Mouse (Mus musculus) hindbrain, embryonic 12.5 days (tissue): ENCODE results near the gene Jmjd1c. TPM values are rescaled to one million over a fixed set of nuclear protein-coding genes. Genes with fewer than 3 reads are reported as not detected.
A peak's percentile ranks its signal among the peaks of the same experiment; 100 is the strongest.
"Not testable (repeated sequence)": the region's sequence is repeated elsewhere in the genome, so short reads cannot be mapped to it uniquely, and the experiment has no call there.

Source experiments
- ATAC-seq: fragments of 200-750 bp; cut with Nextera tagmentation; 2 replicates; pipeline ENCODE4 v1.8.0; 2017; ENCODE audit warnings: moderate TSS enrichment; ENCODE audit not compliant: low FRiP score
- H3K27ac ChIP-seq: fragments of 300-500 bp; sonication (generic); 2 replicates; pipeline ENCODE4 v1.5.1; 2016; ENCODE audit warnings: mild to moderate bottlenecking
- H3K27me3 ChIP-seq: fragments of 300-500 bp; sonication (generic); 2 replicates; pipeline ENCODE4 v1.6.1; 2016; ENCODE audit warnings: mild to moderate bottlenecking
- H3K36me3 ChIP-seq: fragments of 300-500 bp; sonication (generic); 2 replicates; pipeline ENCODE4 v1.6.1; 2016; ENCODE audit warnings: mild to moderate bottlenecking
- H3K4me1 ChIP-seq: fragments of 300-500 bp; sonication (generic); 2 replicates; pipeline ENCODE4 v1.6.1; 2016
- H3K4me2 ChIP-seq: fragments of 300-500 bp; sonication (generic); replicated peaks from 2 replicates; pipeline ENCODE4 v1.6.1; 2016; ENCODE audit warnings: mild to moderate bottlenecking
- H3K4me3 ChIP-seq: fragments of 300-500 bp; sonication (generic); 2 replicates; pipeline ENCODE4 v1.5.1; 2016; ENCODE audit warnings: mild to moderate bottlenecking
- H3K9ac ChIP-seq: fragments of 300-500 bp; sonication (generic); 2 replicates; pipeline ENCODE4 v1.6.1; 2016; ENCODE audit warnings: mild to moderate bottlenecking, moderate library complexity
- H3K9me3 ChIP-seq: fragments of 300-500 bp; sonication (generic); replicated peaks from 2 replicates; pipeline ENCODE4 v1.6.1; 2016; ENCODE audit warnings: mild to moderate bottlenecking
- WGBS: fragments of 180-500 bp; shearing (Covaris S2); methylation state at CpG from one replicate; pipeline ENCODE4 v1.1.7; 2016; 5-methylcytosine and 5-hydroxymethylcytosine counted together
- polyA plus RNA-seq: library from polyadenylated mRNA; unstranded; fragments of >200 nt; fragmentation: Nextera tagmentation; extraction: Ambion mirVana; gene quantifications from 2 replicates; pipeline ENCODE4 v1.2.1, GENCODE M21; 2016

Jmjd1c gene
- polyA plus RNA-seq, 1 experiment from 2014 or later: 60.1 TPM

DNA sequence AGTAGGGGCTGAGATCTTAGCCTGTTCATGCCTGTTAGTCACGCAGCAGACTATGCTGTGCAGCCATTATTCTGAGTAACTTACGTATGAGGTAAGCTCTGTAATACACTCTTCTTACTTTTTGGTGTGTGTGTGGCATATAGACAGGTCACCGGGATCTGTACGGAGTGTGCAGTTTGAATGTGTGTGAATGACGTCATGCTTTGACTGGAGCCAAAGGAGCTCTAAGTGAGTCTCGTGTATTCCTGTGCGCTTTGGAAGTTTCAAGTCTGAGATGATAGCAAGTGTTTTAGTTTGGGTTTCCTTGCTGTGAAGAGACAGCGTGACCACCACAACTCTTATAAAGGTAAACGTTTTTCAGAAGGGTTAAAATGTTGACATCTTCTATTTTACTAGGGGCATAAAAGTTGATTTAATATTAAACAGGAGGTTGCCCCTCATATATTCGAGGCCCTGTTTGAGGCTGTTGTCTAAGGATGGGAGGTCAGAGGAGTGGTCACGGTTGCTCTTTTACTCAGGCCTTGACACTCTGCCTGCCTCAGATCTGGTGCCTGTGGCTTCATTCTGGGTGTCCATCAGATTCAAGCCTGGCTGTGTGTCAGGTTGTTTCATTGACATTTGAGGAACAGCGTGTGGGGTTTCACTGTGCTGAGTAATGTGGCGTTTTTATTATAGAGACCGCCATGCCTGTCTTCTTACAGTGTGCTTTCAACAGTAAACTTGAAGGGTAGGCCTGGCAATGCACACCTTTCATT, 15.3 kb downstream of the Jmjd1c start:
- Histone ChIP-seq H3K4me2 (no peak overlapping the region), H3K27ac (no peak overlapping the region), H3K27me3 (no peaks in the 10 kb centered on the region), H3K9me3 (no peaks in the 10 kb centered on the region), H3K4me1 (peaks cover 56% of the 10 kb centered on the region), H3K36me3 (no peaks in the 10 kb centered on the region), H3K4me3 (no peak overlapping the region), H3K9ac (no peak overlapping the region)
- no peak for ATAC-seq
- 68% methylated on average over 14 of the region's 14 CpGs for WGBS

- Histone ChIP-seq H3K4me3 (no peak overlapping the region), H3K4me1 (peaks cover 54% of the 10 kb centered on the region), H3K4me2 (no peak overlapping the region), H3K27me3 (no peaks in the 10 kb centered on the region), H3K9ac (no peak overlapping the region), H3K27ac (no peak overlapping the region), H3K9me3 (no peaks in the 10 kb centered on the region), H3K36me3 (no peaks in the 10 kb centered on the region)
- ATAC-seq: no peak
- 85% methylated on average over 5 of the region's 5 CpGs for WGBS
These were observed 15.9 kb downstream of the Jmjd1c start for GRCm38 (mm10) chr10:67111799-67112177.

DNA sequence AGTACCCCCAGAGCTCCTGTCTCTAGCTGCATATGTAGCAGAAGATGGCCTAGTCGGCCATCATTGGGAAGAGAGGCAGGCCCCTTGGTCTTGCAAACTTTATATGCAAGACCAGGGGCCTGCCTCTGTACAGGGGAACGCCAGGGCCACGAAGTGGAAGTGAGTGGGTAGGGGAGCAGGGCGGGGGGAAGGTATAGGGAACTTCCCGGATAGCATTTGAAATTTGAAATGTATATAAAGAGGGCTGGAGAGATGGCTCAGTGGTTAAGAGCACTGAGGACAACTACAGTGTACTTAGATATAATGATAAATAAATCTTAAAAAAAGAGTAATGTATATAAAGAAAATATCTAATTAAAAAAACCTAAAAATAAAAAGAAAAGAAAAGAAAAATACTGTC, 17.0 kb downstream of the Jmjd1c start:
- H3K36me3 ChIP-seq, ATAC-seq, H3K9me3 ChIP-seq, H3K27me3 ChIP-seq, H3K4me3 ChIP-seq, H3K4me2 ChIP-seq, H3K9ac ChIP-seq, H3K27ac ChIP-seq: not testable (repeated sequence)
- peaks cover 42% of the 10 kb centered on the region for H3K4me1 ChIP-seq
- 87% methylated on average over 5 of the region's 5 CpGs for WGBS

- Histone ChIP-seq H3K4me2 (no peak overlapping the region), H3K9ac (no peak overlapping the region), H3K27me3 (no peaks in the 10 kb centered on the region), H3K27ac (no peak overlapping the region), H3K9me3 (no peaks in the 10 kb centered on the region), H3K36me3 (no peaks in the 10 kb centered on the region), H3K4me1 (peaks cover 37% of the 10 kb centered on the region), H3K4me3 (no peak overlapping the region)
- ATAC-seq: no peak
- WGBS: 91% methylated on average over 11 of the region's 11 CpGs
These were observed 17.9 kb downstream of the Jmjd1c start for GRCm38 (mm10) chr10:67113833-67114232.

GRCm38 (mm10) chr10:67115115-67115514, 19.2 kb downstream of the Jmjd1c start:
- Histone ChIP-seq H3K4me1 (peaks cover 34% of the 10 kb centered on the region), H3K36me3 (no peaks in the 10 kb centered on the region), H3K9me3 (no peaks in the 10 kb centered on the region), H3K27ac (peak overlapping the region; percentile 52; the same call in 1 of the 2 replicates), H3K9ac (no peak overlapping the region), H3K27me3 (no peaks in the 10 kb centered on the region), H3K4me2 (no peak overlapping the region), H3K4me3 (no peak overlapping the region)
- no peak for ATAC-seq
- WGBS: 27% methylated on average over 6 of the region's 6 CpGs

DNA sequence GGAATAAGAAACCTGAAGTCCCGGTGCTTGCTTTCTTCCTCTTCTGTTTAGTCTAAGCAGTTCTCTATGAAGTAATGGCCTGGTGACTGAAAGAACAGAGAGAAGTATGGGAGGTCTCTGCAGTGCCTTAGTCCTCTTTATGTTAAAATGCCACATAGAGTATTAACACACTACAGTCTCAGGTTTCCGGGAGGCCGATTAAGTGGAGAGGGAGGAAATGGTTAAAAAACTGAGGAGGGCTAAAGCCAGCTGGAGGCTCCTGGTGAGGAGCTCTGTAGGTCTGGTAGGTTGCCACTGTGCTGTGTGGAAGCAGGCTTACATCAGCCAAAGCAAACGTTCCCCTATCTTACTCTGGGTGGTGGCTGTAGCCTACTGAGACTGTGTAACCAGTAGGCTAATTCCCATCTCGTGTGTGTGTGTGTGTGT, 19.8 kb downstream of the Jmjd1c start:
- H3K4me3 ChIP-seq: no peak overlapping the region
- H3K27ac ChIP-seq: peak overlapping the region; percentile 52; the same call in 1 of the 2 replicates
- no peaks in the 10 kb centered on the region for H3K27me3 ChIP-seq
- H3K4me1 ChIP-seq: peaks cover 33% of the 10 kb centered on the region
- H3K36me3 ChIP-seq: no peaks in the 10 kb centered on the region
- ATAC-seq: peak; percentile 42; the same call in 1 of the 2 replicates
- H3K9me3 ChIP-seq: no peaks in the 10 kb centered on the region
- 36% methylated on average over 5 of the region's 5 CpGs for WGBS
- no peak overlapping the region for H3K4me2 ChIP-seq
- H3K9ac ChIP-seq: no peak overlapping the region

DNA sequence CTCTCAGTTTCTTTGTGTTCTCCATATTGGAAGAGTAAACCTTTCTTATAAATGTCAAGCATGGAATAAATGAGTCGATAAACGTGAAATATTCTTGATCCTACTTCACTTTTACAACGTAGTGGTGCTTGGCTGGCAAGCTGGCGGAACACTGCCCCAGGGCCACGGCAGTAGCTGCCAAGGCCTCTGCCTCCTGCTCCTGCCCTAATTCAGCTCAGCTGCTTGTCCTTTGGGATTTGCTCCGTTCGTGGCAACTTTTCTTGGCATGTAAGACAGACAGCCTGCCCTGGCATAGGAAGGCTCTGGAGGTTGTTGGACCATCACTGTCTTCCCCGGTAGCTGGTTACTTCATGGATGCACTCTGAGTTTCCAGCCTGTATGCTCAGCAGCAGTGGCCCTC, 20.3 kb downstream of the Jmjd1c start:
- peaks cover 29% of the 10 kb centered on the region for H3K4me1 ChIP-seq
- ATAC-seq: no peak

GRCm38 (mm10) chr10:67119291-67119690, 23.4 kb downstream of the Jmjd1c start:
- Histone ChIP-seq H3K36me3 (no peaks in the 10 kb centered on the region), H3K9me3 (no peaks in the 10 kb centered on the region), H3K27ac (no peak overlapping the region), H3K4me3 (no peak overlapping the region), H3K9ac (no peak overlapping the region), H3K4me2 (no peak overlapping the region), H3K27me3 (no peaks in the 10 kb centered on the region), H3K4me1 (peaks cover 30% of the 10 kb centered on the region)
- ATAC-seq: no peak
- 69% methylated on average over 7 of the region's 7 CpGs for whole genome bisulfite sequencing

More for the DNA sequence above, 20.3 kb downstream of the Jmjd1c start:
- H3K27ac ChIP-seq: 0 out of 2 replicates have a peak overlapping the region, but pooled peaks have one; percentile 12
- WGBS: 62% methylated on average over 8 of the region's 8 CpGs
- H3K4me2 ChIP-seq: no peak overlapping the region
- no peak overlapping the region for H3K4me3 ChIP-seq
- H3K27me3 ChIP-seq: no peaks in the 10 kb centered on the region
- H3K9me3 ChIP-seq: no peaks in the 10 kb centered on the region
- no peaks in the 10 kb centered on the region for H3K36me3 ChIP-seq
- H3K9ac ChIP-seq: no peak overlapping the region

DNA sequence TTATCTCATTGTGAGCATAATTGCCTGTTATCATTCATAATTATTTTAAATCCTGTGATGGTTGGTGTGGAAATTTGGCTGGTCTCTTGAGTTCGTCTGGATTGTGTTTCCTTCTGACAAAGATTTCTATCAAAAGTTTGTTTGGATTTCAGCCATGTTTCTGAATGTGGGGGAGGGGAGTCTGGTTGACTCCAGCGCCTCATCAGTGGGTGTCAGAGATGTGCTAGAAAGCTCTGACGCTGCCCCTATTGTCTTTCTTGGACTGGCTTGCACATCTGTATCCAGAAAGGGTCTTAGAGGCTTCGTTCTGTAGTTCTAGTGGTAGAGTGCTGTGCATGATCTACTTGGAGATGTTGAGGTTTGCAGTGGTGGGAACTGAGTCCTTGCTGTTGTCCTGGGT, 24.3 kb downstream of the Jmjd1c start:
- 66% methylated on average over 4 of the region's 4 CpGs for WGBS
- no peak for ATAC-seq
- no peaks in the 10 kb centered on the region for H3K36me3 ChIP-seq
- no peaks in the 10 kb centered on the region for H3K9me3 ChIP-seq
- no peak overlapping the region for H3K4me2 ChIP-seq
- no peak overlapping the region for H3K9ac ChIP-seq
- H3K27ac ChIP-seq: no peak overlapping the region
- H3K4me1 ChIP-seq: peaks cover 25% of the 10 kb centered on the region
- H3K27me3 ChIP-seq: no peaks in the 10 kb centered on the region
- no peak overlapping the region for H3K4me3 ChIP-seq

DNA sequence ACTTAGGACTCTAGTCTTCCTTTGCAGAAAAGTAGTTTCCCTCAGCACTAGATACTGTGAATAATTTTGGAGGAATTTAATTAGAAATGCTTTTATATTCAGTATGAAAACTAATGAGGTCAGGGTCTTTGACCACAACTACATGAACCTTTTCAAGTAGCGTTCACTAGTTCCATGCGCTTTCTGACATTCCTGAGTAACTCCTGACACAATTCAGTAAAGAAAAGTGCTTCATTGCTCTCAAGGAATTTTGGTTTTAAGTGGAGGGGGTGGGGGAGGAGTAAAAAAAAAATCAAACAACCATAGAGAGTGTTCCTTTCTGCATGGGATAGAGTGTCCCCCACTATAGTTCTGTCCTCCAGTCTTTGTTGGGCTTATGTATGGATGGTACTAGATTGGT, 24.7 kb downstream of the Jmjd1c start:
- Histone ChIP-seq H3K4me1 (peaks cover 20% of the 10 kb centered on the region), H3K27ac (no peak overlapping the region), H3K36me3 (no peaks in the 10 kb centered on the region), H3K4me2 (no peak overlapping the region), H3K9ac (no peak overlapping the region), H3K27me3 (no peaks in the 10 kb centered on the region), H3K9me3 (no peaks in the 10 kb centered on the region), H3K4me3 (no peak overlapping the region)
- ATAC-seq: no peak
- 48% methylated on average over 2 of the region's 2 CpGs for WGBS

GRCm38 (mm10) chr10:67123756-67124155, 27.8 kb downstream of the Jmjd1c start:
- H3K27ac ChIP-seq: no peak overlapping the region
- no peak overlapping the region for H3K9ac ChIP-seq
- peaks cover 23% of the 10 kb centered on the region for H3K4me1 ChIP-seq
- no peak overlapping the region for H3K4me2 ChIP-seq
- no peaks in the 10 kb centered on the region for H3K9me3 ChIP-seq
- H3K27me3 ChIP-seq: no peaks in the 10 kb centered on the region
- 54% methylated on average over 2 of the region's 2 CpGs for WGBS
- no peak overlapping the region for H3K4me3 ChIP-seq
- H3K36me3 ChIP-seq: no peaks in the 10 kb centered on the region
- no peak for ATAC-seq

DNA sequence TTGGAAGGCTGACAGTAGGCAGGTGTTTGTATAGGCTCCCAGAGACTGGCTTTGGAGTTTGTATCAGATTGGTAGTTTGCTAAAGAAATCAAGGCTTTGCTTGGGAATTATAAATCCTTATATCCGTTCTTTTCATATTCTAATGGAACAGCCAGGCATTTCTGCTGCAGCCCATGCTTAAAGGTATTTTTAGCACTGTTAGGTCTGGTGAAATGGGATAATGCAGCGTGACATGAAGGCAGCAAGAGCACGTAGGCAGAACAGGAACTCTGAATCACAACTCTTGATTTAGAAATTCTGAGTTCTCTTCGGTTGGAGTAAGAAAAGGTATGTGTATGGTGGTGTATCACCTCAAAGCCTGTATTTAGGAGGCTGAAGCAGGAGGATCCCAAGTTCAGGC, 28.2 kb downstream of the Jmjd1c start:
- peaks cover 23% of the 10 kb centered on the region for H3K4me1 ChIP-seq
- H3K4me3 ChIP-seq: no peak overlapping the region
- no peaks in the 10 kb centered on the region for H3K9me3 ChIP-seq
- no peak overlapping the region for H3K4me2 ChIP-seq
- no peak overlapping the region for H3K9ac ChIP-seq
- 82% methylated on average over 4 of the region's 4 CpGs for WGBS
- no peak overlapping the region for H3K27ac ChIP-seq
- ATAC-seq: no peak
- H3K36me3 ChIP-seq: no peaks in the 10 kb centered on the region
- H3K27me3 ChIP-seq: no peaks in the 10 kb centered on the region
